Mouse (Mus musculus) testis, adult 2 months (tissue): Measurements from ENCODE around the gene Tfpi2. TPM values are rescaled to one million over a fixed set of nuclear protein-coding genes. Genes with fewer than 3 reads are reported as not detected.

Source experiments
- H3K27ac ChIP-seq: fragments of 200-500 bp; 2 replicates; pipeline ENCODE4 v1.5.1; 2012; ENCODE audit warnings: low read depth, low read length; ENCODE audit not compliant: control insufficient read depth, insufficient read depth
- H3K27me3 ChIP-seq: fragments of 200-500 bp; 2 replicates; pipeline ENCODE4 v1.6.1; 2012; ENCODE audit warnings: mild to moderate bottlenecking, low read length, moderate library complexity; ENCODE audit not compliant: control insufficient read depth, insufficient read depth
- H3K36me3 ChIP-seq: fragments of 200-500 bp; 2 replicates; pipeline ENCODE4 v1.6.1; 2012; ENCODE audit warnings: mild to moderate bottlenecking, low read length; ENCODE audit not compliant: control insufficient read depth, insufficient read depth
- H3K4me1 ChIP-seq: fragments of 200-500 bp; 2 replicates; pipeline ENCODE4 v1.6.1; 2012; ENCODE audit warnings: low read length; ENCODE audit not compliant: control insufficient read depth, insufficient read depth
- H3K4me3 ChIP-seq: fragments of 200-500 bp; 2 replicates; pipeline ENCODE4 v1.5.1; 2012; ENCODE audit warnings: low read depth, mild to moderate bottlenecking, low read length, moderate library complexity, mixed read lengths; ENCODE audit not compliant: control insufficient read depth
- CTCF ChIP-seq: fragments of 200-500 bp; IDR thresholded peaks from 2 replicates; pipeline ENCODE4 v1.5.1; 2012; ENCODE audit warnings: low read depth, mild to moderate bottlenecking, inconsistent platforms, low read length, moderate library complexity; ENCODE audit not compliant: control insufficient read depth, insufficient read depth, insufficient replicate concordance
- POLR2A ChIP-seq: fragments of 200-500 bp; IDR thresholded peaks from 2 replicates; pipeline ENCODE4 v1.6.1; 2012; ENCODE audit warnings: low read depth, mild to moderate bottlenecking, inconsistent platforms, low read length, moderate library complexity; ENCODE audit not compliant: control insufficient read depth
- polyA plus RNA-seq: library from polyadenylated mRNA; depleted of rRNA; stranded (reverse); fragments of >200 nt; gene quantifications from 2 replicates; pipeline ENCODE4 v1.2.3, GENCODE M21; 2012

The Tfpi2 gene
- polyA plus RNA-seq, 1 experiment = not detected

DNA sequence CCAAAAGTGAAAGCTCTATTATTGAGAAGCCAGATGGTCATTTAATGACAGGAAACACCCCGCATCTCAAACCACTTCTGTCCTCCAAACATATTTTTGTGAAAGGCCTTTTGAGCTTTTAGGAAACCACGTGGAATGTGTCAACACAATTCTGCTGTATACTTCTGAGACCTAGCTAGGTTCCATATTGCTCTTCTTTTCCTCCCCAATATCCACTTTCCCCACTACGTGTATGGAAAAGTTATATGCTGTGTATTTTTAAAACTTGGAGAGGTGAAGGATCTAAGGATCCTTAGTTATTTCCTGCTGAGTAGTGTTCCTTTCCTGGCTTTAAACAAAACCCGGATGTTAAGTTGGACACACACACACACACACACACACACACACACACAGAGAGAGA lies 14.7 kb upstream of the Tfpi2 start:
- Histone ChIP-seq H3K36me3 (no peaks in the 10 kb centered on the region), H3K4me3 (no peak overlapping the region; the same call in 1 of the 2 replicates), H3K4me1 (no peaks in the 10 kb centered on the region; the same call in 1 of the 2 replicates), H3K27ac (no peak overlapping the region), H3K27me3 (no peaks in the 10 kb centered on the region)
- TF ChIP-seq POLR2A (no peak), CTCF (no peak)

- Histone ChIP-seq H3K27me3 (no peaks in the 10 kb centered on the region), H3K4me3 (no peak overlapping the region), H3K27ac (no peak overlapping the region), H3K36me3 (no peaks in the 10 kb centered on the region), H3K4me1 (no peaks in the 10 kb centered on the region; the same call in 1 of the 2 replicates)
- TF ChIP-seq POLR2A (no peak), CTCF (no peak)
These were observed 12.0 kb upstream of the Tfpi2 start for GRCm38 (mm10) chr6:4000716-4001115.

- Histone ChIP-seq H3K27me3 (no peaks in the 10 kb centered on the region), H3K36me3 (no peaks in the 10 kb centered on the region), H3K4me1 (no peaks in the 10 kb centered on the region; the same call in 1 of the 2 replicates), H3K4me3 (no peak overlapping the region), H3K27ac (no peak overlapping the region)
- TF ChIP-seq POLR2A (no peak), CTCF (no peak)
These were observed 10.6 kb upstream of the Tfpi2 start for GRCm38 (mm10) chr6:3999296-3999695.

DNA sequence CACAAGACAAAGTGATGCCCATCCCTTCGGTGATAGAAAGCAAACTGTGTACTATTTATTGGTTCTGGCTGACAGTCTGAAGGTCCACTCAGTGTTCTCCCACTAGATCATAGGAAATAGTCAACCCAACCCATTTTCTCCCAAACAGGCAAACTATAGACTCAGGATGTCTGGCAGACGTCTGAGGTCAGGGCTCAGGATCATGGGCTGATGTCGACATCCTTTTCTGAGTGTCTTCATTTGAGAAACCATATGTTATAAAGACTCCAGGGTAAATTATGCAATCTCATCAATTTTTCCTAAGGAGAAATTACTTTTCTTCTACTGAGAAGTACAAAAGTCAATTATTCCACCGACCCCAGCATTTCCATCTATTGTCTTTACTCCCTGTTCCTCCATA lies 9.4 kb upstream of the Tfpi2 start:
- no peak for TF ChIP-seq CTCF
- TF ChIP-seq POLR2A = no peak
- no peaks in the 10 kb centered on the region for H3K36me3 ChIP-seq
- no peak overlapping the region for H3K4me3 ChIP-seq
- no peaks in the 10 kb centered on the region for H3K27me3 ChIP-seq
- H3K4me1 ChIP-seq = no peaks in the 10 kb centered on the region
- no peak overlapping the region for H3K27ac ChIP-seq

- Histone ChIP-seq H3K27me3 (no peaks in the 10 kb centered on the region), H3K36me3 (no peaks in the 10 kb centered on the region), H3K27ac (no peak within 1 kb of the TSS), H3K4me3 (no peak within 1 kb of the TSS), H3K4me1 (no peaks in the 10 kb centered on the region)
- no peak for TF ChIP-seq CTCF
- no peak for TF ChIP-seq POLR2A
These were observed 4.8 kb upstream of the Tfpi2 start, which contains the start of gene Gngt1 for GRCm38 (mm10) chr6:3993492-3993891. Gene Gngt1, plus strand, starts transcription at chr6:3993792.

GRCm38 (mm10) chr6:3982661-3983284 lies 5.9 kb downstream of the Tfpi2 start:
- Histone ChIP-seq H3K36me3 (no peaks in the 10 kb centered on the region), H3K27ac (no peak overlapping the region), H3K4me3 (no peak overlapping the region), H3K4me1 (no peaks in the 10 kb centered on the region), H3K27me3 (no peaks in the 10 kb centered on the region)
- TF ChIP-seq CTCF (no peak), POLR2A (no peak)

GRCm38 (mm10) chr6:3973679-3974078 lies 15.0 kb downstream of the Tfpi2 start:
- H3K27me3 ChIP-seq = no peaks in the 10 kb centered on the region
- TF ChIP-seq POLR2A (no peak), CTCF (no peak)
- H3K27ac ChIP-seq = no peak overlapping the region
- no peak overlapping the region for H3K4me3 ChIP-seq
- no peaks in the 10 kb centered on the region for H3K4me1 ChIP-seq
- H3K36me3 ChIP-seq = no peaks in the 10 kb centered on the region
